Mouse (Mus musculus) ovary, adult 18-20 months (tissue): Measurements from ENCODE around the gene BC029722.
A peak's percentile ranks its signal among the peaks of the same experiment; 100 is the strongest.

Experiments
- DNase-seq: peaks from one replicate; pipeline ENCODE4 v3.0.0; 2022; ENCODE audit warnings: low spot score, mixed read lengths

Gene BC029722

GRCm38 (mm10) chr2:155779066-155779465 lies 40.2 kb downstream of the BC029722 start:
- DNase-seq: no peak

GRCm38 (mm10) chr2:155778004-155778403 lies 41.2 kb downstream of the BC029722 start:
- no peak for DNase-seq

DNA sequence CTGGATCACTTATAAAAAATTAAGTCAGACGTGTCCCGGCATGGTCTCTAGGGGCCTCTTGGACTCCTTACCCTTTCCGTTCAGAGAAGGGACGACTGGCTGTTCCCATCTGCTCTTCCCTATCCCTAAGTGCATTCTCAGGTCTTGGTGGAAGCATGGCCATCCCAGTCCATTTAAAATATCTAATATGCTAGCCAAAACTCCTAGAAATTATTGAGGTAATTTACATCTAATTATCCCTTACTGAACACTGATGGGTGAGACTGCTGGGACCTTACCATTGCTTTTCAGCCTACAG lies 41.6 kb downstream of the BC029722 start:
- no peak for DNase-seq

GRCm38 (mm10) chr2:155776824-155777687 lies 42.2 kb downstream of the BC029722 start:
- DNase-seq: no peak

GRCm38 (mm10) chr2:155775685-155776263 lies 43.5 kb downstream of the BC029722 start:
- peak; percentile 15 for DNase-seq

DNA sequence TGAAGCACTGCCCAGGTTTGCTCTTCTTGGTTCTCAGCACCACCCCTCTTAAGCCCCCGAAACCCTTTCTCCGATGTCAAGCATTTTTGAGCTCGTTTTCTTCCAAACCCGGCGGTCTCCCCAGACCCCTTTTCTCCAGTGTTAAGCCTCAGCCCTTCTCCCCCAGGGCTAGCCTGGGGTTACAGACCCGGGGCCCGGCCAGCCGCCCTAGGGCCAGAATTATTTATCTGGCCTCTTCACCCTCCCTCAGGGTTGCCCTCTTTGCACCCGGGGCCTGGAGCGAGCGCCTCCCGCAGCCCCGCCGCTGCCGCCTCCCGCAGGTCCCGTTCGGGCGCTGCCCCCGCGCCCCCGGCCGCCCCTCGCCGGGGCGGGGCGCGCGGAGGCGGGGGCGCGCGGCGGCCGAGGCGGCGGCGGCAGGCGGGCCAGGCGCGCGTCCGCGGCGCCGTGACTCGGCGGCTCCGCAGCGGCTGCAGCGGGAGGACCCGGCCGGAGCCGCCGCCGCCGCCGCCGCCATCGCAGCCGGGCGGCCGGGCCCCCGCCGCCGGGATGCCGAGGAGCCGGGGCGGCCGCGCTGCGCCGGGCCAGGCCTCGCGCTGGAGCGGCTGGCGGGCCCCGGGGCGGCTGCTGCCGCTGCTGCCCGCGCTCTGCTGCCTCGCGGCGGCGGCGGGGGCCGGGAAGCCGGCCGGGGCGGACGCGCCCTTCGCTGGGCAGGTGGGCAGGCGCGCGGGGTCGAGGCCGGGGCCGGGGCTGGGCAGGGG lies 44.1 kb downstream of the BC029722 start, which contains the start of gene Mmp24:
Gene Mmp24 (plus strand): TSS at position 416 of the 758 bp plus-strand sequence.
- DNase-seq: no peak

GRCm38 (mm10) chr2:155774261-155774926 lies 44.8 kb downstream of the BC029722 start:
- no peak for DNase-seq

DNA sequence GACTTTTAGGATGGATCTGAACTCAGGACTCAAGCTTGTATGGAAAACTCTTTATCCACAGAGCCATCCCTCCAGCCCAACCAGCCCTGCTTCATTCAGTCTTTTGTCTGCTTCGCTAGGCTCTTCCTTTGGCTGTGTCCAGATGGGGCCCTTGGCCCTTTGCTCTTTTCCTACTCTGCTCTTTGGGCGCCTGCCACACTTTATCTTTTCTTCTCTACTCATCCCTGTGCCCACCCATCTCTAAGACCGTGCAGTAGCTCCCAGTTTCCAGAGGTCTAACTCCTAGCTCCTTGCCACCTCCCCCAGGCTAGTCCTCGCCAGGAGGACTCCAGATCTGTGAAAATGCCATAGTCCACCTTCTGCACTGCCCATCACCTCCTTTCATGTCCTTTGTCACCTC lies 45.6 kb downstream of the BC029722 start:
- no peak for DNase-seq
